21 mouse cellular contexts compared by ENCODE assay signal in genomic region chr2:18772413-18772812, GRCm38 (mm10).
DNase-seq lines count a peak whose midpoint lies in the region; ATAC-seq and TF ChIP-seq lines count a peak whose summit lies in the region.
"Had no signal": no experiment of that assay in that cellular context is flagged by ENCODE, and none has a peak within 500 bp of the region (broad histone marks: within the 10 kb centered on the region; RNA-seq: fewer than 3 reads in every experiment).

No protein-coding gene starts in this region.

- H3K9me3 ChIP-seq in kidney, embryonic 14.5 days (ENCODE audit: control insufficient read depth, low read length), result no peaks in the 10 kb centered on the region
- H3K9me3 ChIP-seq in forebrain, embryonic 16.5 days (ENCODE audit: control insufficient read depth, low read length), result no peaks in the 10 kb centered on the region
- H3K9me3 ChIP-seq: embryonic facial prominence, embryonic 10.5 days; heart, embryonic 12.5 days; hindbrain, embryonic 15.5 days had no signal

- peak; percentile 9 to 52 for DNase-seq in left cerebral cortex, postnatal 14 days (ENCODE audit: low spot score in 2 of 2)
- DNase-seq in left cerebral cortex, adult 2 months (ENCODE audit: extremely low spot score in 1 of 2, low spot score in 2 of 2), result no peak
- peak; percentile 31 for DNase-seq in 416B (ENCODE audit: low read depth)
- DNase-seq in brain, adult 2 months (ENCODE audit: low read depth, low spot score), result peak; percentile 58
- no peak for DNase-seq in cerebellum, postnatal 36 days
- DNase-seq: adrenal gland, adult 8-10 months; adrenal gland, postnatal 36 days; cerebellum, adult 11-12 months; cerebellum, adult 9-10 months; cerebellum, postnatal 25 days; heart, postnatal 36 days had no signal

- no peak for TF ChIP-seq CTCF in left cerebral cortex, adult 2 months (IDR thresholded peaks at IDR 0.05)

- no peak overlapping the region for H3K4me2 ChIP-seq in kidney, embryonic 14.5 days (replicated peaks; ENCODE audit: low read depth, low read length)
- H3K4me2 ChIP-seq in forebrain, embryonic 16.5 days (ENCODE audit: low read length), result no peak overlapping the region
- H3K4me2 ChIP-seq: heart, embryonic 12.5 days; hindbrain, embryonic 15.5 days had no signal

- H3K27ac ChIP-seq in left cerebral cortex, adult 2 months, result no peak overlapping the region
- no peak overlapping the region for H3K27ac ChIP-seq in kidney, embryonic 14.5 days (ENCODE audit: low read depth, low read length)
- no peak overlapping the region for H3K27ac ChIP-seq in forebrain, embryonic 16.5 days (ENCODE audit: low read length)
- H3K27ac ChIP-seq: embryonic facial prominence, embryonic 10.5 days; forebrain, embryonic 10.5 days; hindbrain, embryonic 15.5 days had no signal

- 63% methylated on average over 8 of the region's 8 CpGs for WGBS in kidney, embryonic 14.5 days
- WGBS in forebrain, embryonic 16.5 days, result 83% methylated on average over 8 of the region's 8 CpGs

- H3K27me3 ChIP-seq in kidney, embryonic 14.5 days (ENCODE audit: control insufficient read depth, insufficient read depth, low read length), result no peaks in the 10 kb centered on the region
- no peaks in the 10 kb centered on the region for H3K27me3 ChIP-seq in forebrain, embryonic 16.5 days (replicated peaks; ENCODE audit: control insufficient read depth, insufficient read depth, low read length)
- H3K27me3 ChIP-seq: heart, embryonic 12.5 days; hindbrain, embryonic 15.5 days had no signal

- H3K36me3 ChIP-seq in kidney, embryonic 14.5 days (ENCODE audit: control insufficient read depth, insufficient read depth, low read length), result no peaks in the 10 kb centered on the region
- no peaks in the 10 kb centered on the region for H3K36me3 ChIP-seq in forebrain, embryonic 16.5 days (ENCODE audit: control insufficient read depth, insufficient read depth)
- H3K36me3 ChIP-seq: embryonic facial prominence, embryonic 10.5 days; forebrain, embryonic 10.5 days; heart, embryonic 12.5 days; hindbrain, embryonic 15.5 days had no signal

- intact Hi-C loops in left cerebral cortex, postnatal 14 days (cut with DNase I), result no loop called here
- intact Hi-C loops in left cerebral cortex, adult 2 months (cut with DNase I), result no loop called here

- ATAC-seq in megakaryocyte progenitor cell, adult 5-6 weeks (replicated peaks; ENCODE audit: poor library complexity), result peak; percentile 66
- ATAC-seq in kidney, embryonic 14.5 days (ENCODE audit: low FRiP score, low TSS enrichment), result no peak
- no peak for ATAC-seq in forebrain, embryonic 16.5 days
- ATAC-seq: forebrain, embryonic 14.5 days; intestine, embryonic 16.5 days had no signal

- no peaks in the 10 kb centered on the region for H3K4me1 ChIP-seq in kidney, embryonic 14.5 days (ENCODE audit: control insufficient read depth, insufficient read depth, low read length)
- no peaks in the 10 kb centered on the region for H3K4me1 ChIP-seq in forebrain, embryonic 16.5 days (replicated peaks; ENCODE audit: control insufficient read depth, insufficient read depth, low read length)
- H3K4me1 ChIP-seq: heart, embryonic 12.5 days; hindbrain, embryonic 15.5 days had no signal

- H3K4me3 ChIP-seq in left cerebral cortex, adult 2 months, result no peak overlapping the region
- H3K4me3 ChIP-seq in kidney, embryonic 14.5 days (ENCODE audit: low read length), result no peak overlapping the region
- no peak overlapping the region for H3K4me3 ChIP-seq in forebrain, embryonic 16.5 days (replicated peaks; ENCODE audit: low read length)
- H3K4me3 ChIP-seq: embryonic facial prominence, embryonic 10.5 days; erythroblast, embryonic 14.5 days; forebrain, embryonic 10.5 days; heart, embryonic 12.5 days; hindbrain, embryonic 15.5 days had no signal

- H3K9ac ChIP-seq in kidney, embryonic 14.5 days (ENCODE audit: low read depth, low read length), result no peak overlapping the region
- no peak overlapping the region for H3K9ac ChIP-seq in forebrain, embryonic 16.5 days (replicated peaks; ENCODE audit: low read depth, low read length)
- H3K9ac ChIP-seq: heart, embryonic 12.5 days; hindbrain, embryonic 15.5 days had no signal

Comparison
In these comparisons a context has a peak if more than half of its experiments do, and no peak if none do; other contexts are left out.
1. DNase-seq: peak in left cerebral cortex, postnatal 14 days (2 of 2), 416B (single experiment) and brain, adult 2 months (single experiment); none in left cerebral cortex, adult 2 months (0 of 2) and cerebellum, postnatal 36 days (0 of 2).